Mouse (Mus musculus): Measurements from ENCODE around the gene Slc16a6.
"Not testable (repeated sequence)": the region's sequence is repeated elsewhere in the genome, so short reads cannot be mapped to it uniquely, and the experiment has no call there.

Gene Slc16a6

GRCm38 (mm10) chr11:109473171-109474085 is at the start of gene Slc16a6, which contains the start of gene Arsg:
Gene Slc16a6 (minus strand): TSS chr11:109473598.
Gene Arsg (plus strand): TSS chr11:109473374.
- DNase-seq (ENCODE audit: low read depth), result peak; percentile 93

- no peak for DNase-seq (ENCODE audit: low read depth)
Measured at GRCm38 (mm10) chr11:109520958-109521357, 47.6 kb upstream of the Slc16a6 start.

- DNase-seq (ENCODE audit: low read depth), result no peak
Measured at GRCm38 (mm10) chr11:109517816-109518215, 44.4 kb upstream of the Slc16a6 start.

GRCm38 (mm10) chr11:109517330-109517729 is 43.9 kb upstream of the Slc16a6 start:
- no peak for DNase-seq (ENCODE audit: low read depth)

GRCm38 (mm10) chr11:109514064-109514612 is 40.7 kb upstream of the Slc16a6 start:
- no peak for DNase-seq (ENCODE audit: low read depth)

GRCm38 (mm10) chr11:109512995-109513675 is 39.7 kb upstream of the Slc16a6 start:
- no peak for DNase-seq (ENCODE audit: low read depth)

- no peak for DNase-seq (ENCODE audit: low read depth)
Measured at GRCm38 (mm10) chr11:109507068-109507467, 33.7 kb upstream of the Slc16a6 start.

- DNase-seq (ENCODE audit: low read depth), result no peak
Measured at GRCm38 (mm10) chr11:109505823-109506222, 32.4 kb upstream of the Slc16a6 start.

GRCm38 (mm10) chr11:109504977-109505376 is 31.6 kb upstream of the Slc16a6 start:
- no peak for DNase-seq (ENCODE audit: low read depth)

- DNase-seq (ENCODE audit: low read depth), result no peak
Measured at GRCm38 (mm10) chr11:109500206-109500605, 26.8 kb upstream of the Slc16a6 start.

- DNase-seq (ENCODE audit: low read depth), result no peak
Measured at GRCm38 (mm10) chr11:109497990-109498389, 24.6 kb upstream of the Slc16a6 start.

- peak; percentile 52 for DNase-seq (ENCODE audit: low read depth)
Measured at GRCm38 (mm10) chr11:109496996-109497714, 23.8 kb upstream of the Slc16a6 start.

- no peak for DNase-seq (ENCODE audit: low read depth)
Measured at GRCm38 (mm10) chr11:109496475-109496993, 23.1 kb upstream of the Slc16a6 start.

GRCm38 (mm10) chr11:109495771-109496474 is 22.5 kb upstream of the Slc16a6 start:
- DNase-seq (ENCODE audit: low read depth), result peak; percentile 66

GRCm38 (mm10) chr11:109494890-109495770 is 21.7 kb upstream of the Slc16a6 start:
- peak; percentile 27 for DNase-seq (ENCODE audit: low read depth)

- not testable (repeated sequence) for DNase-seq (ENCODE audit: low read depth)
Measured at GRCm38 (mm10) chr11:109492847-109493464, 19.6 kb upstream of the Slc16a6 start.

- DNase-seq (ENCODE audit: low read depth), result no peak
Measured at GRCm38 (mm10) chr11:109491844-109492243, 18.4 kb upstream of the Slc16a6 start.

GRCm38 (mm10) chr11:109489763-109490162 is 16.4 kb upstream of the Slc16a6 start:
- DNase-seq (ENCODE audit: low read depth), result no peak

- no peak for DNase-seq (ENCODE audit: low read depth)
Measured at GRCm38 (mm10) chr11:109487991-109488684, 14.7 kb upstream of the Slc16a6 start.
